Mouse (Mus musculus) forebrain, embryonic 14.5 days (tissue): Measurements from ENCODE around the gene Vezf1. TPM values are rescaled to one million over a fixed set of nuclear protein-coding genes. Genes with fewer than 3 reads are reported as not detected.

Experiments
- polyA plus RNA-seq: library from polyadenylated mRNA; unstranded; fragments of >200 nt; fragmentation: Nextera tagmentation; extraction: Ambion mirVana; gene quantifications from 2 replicates; pipeline ENCODE4 v1.2.1, GENCODE M21; 2014

The Vezf1 gene
- polyA plus RNA-seq, 1 experiment from 2014 or later: 60.0 TPM

Other genes starting within 250 kb of the Vezf1 start
- gene Lpo, start 240.0 kb upstream of the Vezf1 start, polyA plus RNA-seq: 0.53 and 0.62 TPM in 2 replicates
- 9.1 and 10.4 TPM in 2 replicates for gene Mks1, start 215.1 kb upstream of the Vezf1 start, polyA plus RNA-seq
- gene Epx, start 192.7 kb upstream of the Vezf1 start, polyA plus RNA-seq: 0.11 and 0.19 TPM in 2 replicates
- not detected in 2 replicates for gene Olfr462, start 176.0 kb upstream of the Vezf1 start, polyA plus RNA-seq
- gene Olfr463, start 170.9 kb upstream of the Vezf1 start, polyA plus RNA-seq: not detected in 2 replicates
- gene Olfr464, start 147.3 kb upstream of the Vezf1 start, polyA plus RNA-seq: not detected in 2 replicates
- 21.8 and 22.5 TPM in 2 replicates for gene Dynll2, start 80.7 kb upstream of the Vezf1 start, polyA plus RNA-seq
- gene Srsf1, start 20.9 kb upstream of the Vezf1 start, polyA plus RNA-seq: 340 and 348 TPM in 2 replicates
- 13.0 and 18.6 TPM in 2 replicates for gene Cuedc1, start 29.8 kb downstream of the Vezf1 start, polyA plus RNA-seq
- gene Mrps23, start 136.1 kb downstream of the Vezf1 start, polyA plus RNA-seq: 75.5 and 80.8 TPM in 2 replicates
- 0.24 TPM in 1 of 2 replicates, not detected in the other for gene Ccdc182, start 225.8 kb downstream of the Vezf1 start, polyA plus RNA-seq